Mouse (Mus musculus): ENCODE data around the gene Hivep2. TPM values are rescaled to one million over a fixed set of nuclear protein-coding genes. Genes with fewer than 3 reads are reported as not detected.

The Hivep2 gene
- polyA plus RNA-seq, 2 experiments from 2014 or later = 20.2 to 20.7 TPM

- no peak for ATAC-seq
Measured at GRCm38 (mm10) chr10:13973563-13974179, 7.8 kb downstream of the Hivep2 start.

- ATAC-seq = no peak
Measured at GRCm38 (mm10) chr10:13974472-13974871, 8.6 kb downstream of the Hivep2 start.

- no peak for ATAC-seq
Measured at GRCm38 (mm10) chr10:13975861-13976260, 10.0 kb downstream of the Hivep2 start.

- no peak for ATAC-seq
Measured at GRCm38 (mm10) chr10:13976267-13976666, 10.4 kb downstream of the Hivep2 start.

DNA sequence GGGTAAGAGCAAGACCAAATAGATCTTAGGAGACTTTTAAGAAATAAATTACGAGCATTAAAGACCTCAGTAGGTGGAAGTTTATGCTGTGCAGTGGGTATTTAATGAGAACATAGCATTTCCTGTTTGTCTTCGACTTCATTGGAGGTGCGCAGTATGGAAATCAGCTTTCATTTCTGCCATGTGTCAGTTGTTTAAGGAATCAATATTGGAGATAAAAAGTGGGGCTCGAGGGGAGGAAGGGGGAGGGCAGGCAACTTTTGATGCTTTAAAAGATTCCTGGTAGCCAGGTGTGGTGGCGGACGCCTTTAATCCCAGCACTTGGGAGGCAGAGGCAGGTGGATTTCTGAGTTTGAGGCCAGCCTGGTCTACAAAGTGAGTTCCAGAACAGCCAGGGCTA, 16.4 kb downstream of the Hivep2 start:
- peak; percentile 25 for ATAC-seq

- ATAC-seq = peak; percentile 84
Measured at GRCm38 (mm10) chr10:13982769-13983381, 17.0 kb downstream of the Hivep2 start.

- ATAC-seq = peak; percentile 40
Measured at GRCm38 (mm10) chr10:13983631-13984030, 17.8 kb downstream of the Hivep2 start.

DNA sequence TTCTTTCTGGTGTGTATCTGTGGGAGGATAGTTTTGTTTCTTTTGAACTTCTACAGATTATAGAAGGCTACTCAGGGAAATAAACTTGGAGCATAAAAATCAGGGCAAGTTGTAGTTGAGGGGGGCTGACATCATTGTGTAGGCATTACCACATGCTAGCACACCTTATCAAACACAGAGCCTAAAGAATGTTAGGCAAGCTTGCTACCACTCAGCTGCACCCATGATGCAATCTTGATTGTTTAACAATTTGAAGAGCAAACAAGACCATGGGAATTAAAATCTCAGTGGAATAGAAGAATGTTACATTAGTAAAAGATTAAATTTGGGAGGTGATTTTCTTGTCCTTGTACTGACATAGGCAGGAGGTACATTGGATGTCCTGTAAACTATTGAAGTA, 18.4 kb downstream of the Hivep2 start:
- no peak for ATAC-seq

- ATAC-seq = no peak
Measured at GRCm38 (mm10) chr10:13986539-13986938, 20.7 kb downstream of the Hivep2 start.

DNA sequence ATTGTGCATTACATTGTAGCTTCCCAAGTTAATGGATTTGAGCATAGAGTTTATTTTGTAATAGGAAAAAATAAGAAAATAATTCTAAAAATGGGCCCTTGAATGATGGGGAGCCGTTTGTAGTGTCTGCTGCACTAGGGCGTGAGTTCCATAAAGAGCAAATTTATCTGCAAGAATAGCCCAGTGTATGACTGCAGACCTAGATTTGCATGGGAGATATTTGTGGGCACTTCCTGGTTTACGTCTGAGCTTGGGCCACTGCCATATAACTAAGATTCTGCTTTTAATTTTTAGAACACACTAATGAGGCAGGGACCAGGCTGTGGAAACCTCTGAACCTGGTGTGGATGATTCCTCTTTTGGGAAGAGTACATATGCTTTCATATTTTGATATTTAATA, 21.5 kb downstream of the Hivep2 start:
- no peak for ATAC-seq

- ATAC-seq = no peak
Measured at GRCm38 (mm10) chr10:13988280-13988679, 22.4 kb downstream of the Hivep2 start.

- no peak for ATAC-seq
Measured at GRCm38 (mm10) chr10:13988757-13989156, 22.9 kb downstream of the Hivep2 start.

DNA sequence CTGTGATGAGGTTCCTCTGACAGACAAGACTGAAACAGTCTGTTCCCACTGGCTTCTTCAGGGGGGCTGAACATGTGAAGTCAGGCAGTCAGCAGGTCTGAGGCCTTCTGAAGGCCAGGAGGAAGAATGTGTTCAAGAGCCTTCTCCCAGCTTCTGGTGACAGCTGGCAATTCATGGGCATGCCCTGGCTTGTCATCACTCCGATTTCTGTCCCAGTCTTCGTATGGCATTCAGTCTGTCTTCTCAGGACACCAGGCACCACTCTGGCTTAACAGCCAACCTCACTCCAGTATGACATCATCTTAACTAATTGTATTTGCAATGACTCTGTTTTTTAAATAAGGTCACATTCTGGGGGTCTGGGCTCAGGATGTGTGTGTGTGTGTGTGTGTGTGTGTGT, 25.0 kb downstream of the Hivep2 start:
- no peak for ATAC-seq

DNA sequence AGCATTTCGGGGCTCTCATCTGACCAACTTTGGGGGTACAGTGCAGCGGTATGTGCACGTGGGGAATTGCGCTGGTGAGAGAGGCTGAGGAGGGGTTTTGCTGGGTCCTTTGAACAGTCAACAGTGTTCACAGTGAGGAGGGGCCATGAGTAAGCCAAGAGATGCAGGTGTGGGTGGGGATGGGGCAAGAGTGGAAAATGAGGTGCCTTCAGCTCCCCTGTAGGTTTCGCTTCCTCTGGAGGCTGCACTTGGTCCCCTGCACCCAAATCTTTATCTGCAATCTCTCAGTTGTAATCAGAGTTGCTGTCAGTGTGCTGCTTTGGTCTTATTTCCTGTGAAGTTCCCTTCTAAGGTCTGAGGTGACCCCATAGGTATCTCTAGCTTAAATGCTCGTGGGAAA, 27.5 kb downstream of the Hivep2 start:
- peak; percentile 85 for ATAC-seq

DNA sequence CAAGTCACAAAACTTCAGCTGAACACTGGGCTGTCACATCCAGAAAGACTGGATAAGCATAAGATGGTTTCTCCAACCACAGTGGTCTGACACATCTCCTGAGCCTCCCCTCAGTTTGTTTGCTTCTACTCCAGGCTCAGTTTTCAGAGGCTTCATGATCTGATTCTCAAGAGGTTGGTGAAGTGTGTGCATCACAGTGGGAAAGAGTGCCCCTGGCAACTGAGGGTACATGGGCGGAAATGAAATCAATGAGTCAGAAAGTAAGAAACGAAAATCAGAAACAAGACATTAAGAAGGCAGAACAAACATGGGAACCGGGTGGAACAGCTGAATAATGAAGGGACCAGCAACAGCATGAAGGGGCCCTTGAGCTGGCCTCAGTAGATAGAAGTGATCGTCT, 31.5 kb downstream of the Hivep2 start:
- peak; percentile 6 for ATAC-seq

- peak; percentile 29 for ATAC-seq
Measured at GRCm38 (mm10) chr10:14004769-14005517, 39.1 kb downstream of the Hivep2 start.

GRCm38 (mm10) chr10:14009721-14010120, 43.8 kb downstream of the Hivep2 start:
- no peak for ATAC-seq

- ATAC-seq = peak; percentile 27
Measured at GRCm38 (mm10) chr10:14016287-14016970, 50.6 kb downstream of the Hivep2 start.

- no peak for ATAC-seq
Measured at GRCm38 (mm10) chr10:14017338-14017737, 51.5 kb downstream of the Hivep2 start.

DNA sequence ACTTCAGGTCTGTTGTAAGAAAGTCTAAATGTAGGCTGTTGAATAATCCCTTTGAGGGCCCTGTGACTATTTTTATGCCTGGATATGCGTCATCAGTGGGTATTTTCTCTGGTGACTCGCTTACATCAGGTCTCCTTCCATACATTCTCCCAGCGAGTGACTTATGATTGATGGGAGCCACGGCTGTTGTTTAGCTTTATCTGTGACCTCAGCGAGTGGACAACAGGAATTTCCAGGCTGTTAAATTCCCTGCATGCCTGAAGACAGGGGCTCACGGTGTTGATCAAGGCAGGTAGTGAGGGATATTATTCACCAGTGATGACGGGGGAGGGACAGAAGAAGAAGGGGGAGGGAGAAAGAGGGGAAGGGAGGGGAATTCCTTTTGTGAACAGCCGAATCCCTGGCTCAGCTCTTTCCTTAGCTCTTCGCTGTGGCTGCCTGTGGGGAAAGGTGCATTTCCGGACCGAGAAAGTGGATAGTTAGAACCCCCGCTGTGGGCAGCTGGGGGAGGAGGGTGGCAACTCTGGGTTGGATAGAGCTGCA, 52.0 kb downstream of the Hivep2 start:
- peak; percentile 48 for ATAC-seq

- no peak for ATAC-seq
Measured at GRCm38 (mm10) chr10:14018672-14019071, 52.8 kb downstream of the Hivep2 start.

DNA sequence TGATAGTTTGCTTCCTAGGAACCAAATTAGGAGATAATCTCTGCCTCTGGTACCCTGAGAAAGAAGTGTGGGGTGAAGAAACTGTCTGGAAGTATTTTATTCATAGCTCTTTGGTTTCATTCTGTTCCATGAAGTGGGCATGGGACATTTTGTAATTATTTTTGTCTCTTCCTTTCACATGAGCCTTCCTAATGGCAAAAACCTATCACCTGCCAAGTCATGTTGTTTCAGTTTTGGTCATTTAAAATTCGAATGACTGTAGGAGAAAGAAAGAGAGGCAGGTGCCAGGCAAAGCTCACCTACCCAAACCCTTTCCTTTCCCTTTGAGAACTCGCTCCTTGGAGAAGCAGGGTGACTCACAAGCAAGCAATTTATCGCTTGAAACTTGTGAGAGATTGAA, 53.3 kb downstream of the Hivep2 start:
- ATAC-seq = peak; percentile 7

DNA sequence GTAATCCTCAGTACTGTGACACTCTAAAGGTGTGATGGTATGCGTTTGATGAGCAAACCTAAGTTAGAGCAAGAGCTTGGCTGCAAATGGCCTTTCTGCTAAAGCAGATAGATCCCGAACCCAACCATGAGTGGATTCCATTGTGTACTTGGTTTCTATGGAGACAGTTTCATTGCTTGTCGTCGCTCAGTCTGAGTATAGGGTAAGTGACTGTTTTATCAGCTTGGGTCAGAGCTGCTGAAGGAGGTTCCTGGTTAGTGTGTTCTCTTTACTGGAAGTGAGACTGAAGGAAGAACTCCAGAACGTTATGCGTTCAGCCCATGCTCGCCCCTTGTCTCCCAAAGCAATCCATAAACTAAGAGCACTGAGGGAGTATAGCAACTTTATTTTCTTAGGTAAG, 54.4 kb downstream of the Hivep2 start:
- no peak for ATAC-seq

Measured in CD4-positive, CD25-positive, alpha-beta regulatory T cell, adult 4 months (primary cell).